Mouse (Mus musculus) left cerebral cortex, adult 9 months (tissue): Measurements from ENCODE around the gene Tmco1.
"Not testable (repeated sequence)": the region's sequence is repeated elsewhere in the genome, so short reads cannot be mapped to it uniquely, and the experiment has no call there.

Source experiments
- DNase-seq, 2 experiments: peaks; one replicate each; pipeline ENCODE4 v3.0.0; 2022; ENCODE audit warnings: low spot score in 2 of 2

Gene Tmco1

DNA sequence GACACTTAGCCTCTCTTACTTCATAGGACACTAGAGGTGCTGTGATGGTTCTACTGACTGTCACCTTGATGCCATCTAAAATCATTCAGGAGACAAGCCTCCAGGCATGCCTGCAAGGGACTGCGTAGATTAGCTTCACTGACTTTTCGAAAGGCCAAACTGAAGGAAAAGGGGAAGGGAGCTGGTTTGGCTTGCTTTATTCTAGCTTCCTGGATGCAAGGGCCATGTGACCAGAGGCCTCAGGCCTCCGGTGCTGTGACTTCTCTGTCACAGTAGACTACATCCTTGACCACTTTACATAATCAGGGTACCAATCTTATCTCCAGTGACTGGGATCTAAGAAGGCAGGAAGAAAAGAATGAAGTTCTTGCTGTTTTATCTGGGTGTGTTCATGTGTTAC is 28.2 kb downstream of the Tmco1 start:
- DNase-seq: no peak

DNA sequence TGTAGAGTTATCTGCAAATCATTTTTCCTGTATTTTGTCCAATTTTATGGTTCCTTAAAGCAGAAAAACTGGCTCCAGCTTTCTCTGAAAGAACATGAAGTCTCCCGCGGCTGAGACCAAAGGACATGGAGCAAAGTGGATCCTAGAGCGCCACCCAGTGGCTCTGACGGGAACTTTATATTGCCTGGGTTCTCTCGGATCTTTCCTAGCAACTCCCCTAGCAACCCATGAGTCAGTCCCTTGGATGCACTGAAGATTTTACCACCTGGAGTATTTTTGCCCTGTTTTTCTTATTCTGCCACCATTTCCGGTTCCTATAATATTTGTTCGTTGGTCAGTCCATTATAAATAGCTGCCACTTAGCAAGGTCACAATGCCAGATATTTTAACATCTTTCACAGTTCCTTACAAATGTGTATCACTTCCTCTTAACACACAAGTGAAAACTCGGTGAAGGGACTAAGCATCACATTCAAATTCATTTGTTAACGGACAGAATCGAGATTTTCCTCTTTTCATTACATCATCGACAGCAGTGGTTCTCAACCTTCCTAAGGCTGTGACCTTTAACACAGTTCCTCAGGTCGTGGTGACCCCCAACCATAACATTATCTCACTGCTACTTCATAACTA is 29.4 kb downstream of the Tmco1 start:
- DNase-seq: peak; percentile 67 to 96

DNA sequence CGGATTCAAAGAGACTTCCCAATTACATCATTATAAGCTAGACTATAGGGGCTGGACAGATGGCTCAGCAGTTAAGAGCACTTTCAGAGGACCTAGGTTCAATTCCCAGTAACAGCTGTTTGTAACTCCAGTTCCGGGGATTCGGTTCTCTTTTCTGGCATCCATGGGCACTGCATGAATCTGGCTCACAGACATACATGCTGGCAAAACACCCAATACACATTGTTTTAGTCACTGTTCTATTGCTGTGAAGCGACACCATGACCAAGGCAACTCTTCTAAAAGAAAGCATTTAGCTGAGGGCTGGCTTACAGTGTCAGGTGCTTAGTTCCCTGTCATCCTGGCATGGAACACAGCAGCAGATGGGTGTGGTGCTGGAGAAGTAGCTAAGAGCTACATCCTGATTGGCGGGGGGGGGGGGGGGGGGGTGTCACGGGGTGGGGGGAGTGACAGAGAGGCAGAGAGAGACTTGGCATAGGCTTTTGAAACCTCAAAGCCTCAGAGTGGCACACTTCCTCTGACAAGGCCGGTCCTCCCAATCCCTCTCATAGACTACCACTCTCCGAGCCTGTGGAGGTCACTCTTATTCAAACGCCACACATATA is 31.1 kb downstream of the Tmco1 start:
- DNase-seq: no peak

DNA sequence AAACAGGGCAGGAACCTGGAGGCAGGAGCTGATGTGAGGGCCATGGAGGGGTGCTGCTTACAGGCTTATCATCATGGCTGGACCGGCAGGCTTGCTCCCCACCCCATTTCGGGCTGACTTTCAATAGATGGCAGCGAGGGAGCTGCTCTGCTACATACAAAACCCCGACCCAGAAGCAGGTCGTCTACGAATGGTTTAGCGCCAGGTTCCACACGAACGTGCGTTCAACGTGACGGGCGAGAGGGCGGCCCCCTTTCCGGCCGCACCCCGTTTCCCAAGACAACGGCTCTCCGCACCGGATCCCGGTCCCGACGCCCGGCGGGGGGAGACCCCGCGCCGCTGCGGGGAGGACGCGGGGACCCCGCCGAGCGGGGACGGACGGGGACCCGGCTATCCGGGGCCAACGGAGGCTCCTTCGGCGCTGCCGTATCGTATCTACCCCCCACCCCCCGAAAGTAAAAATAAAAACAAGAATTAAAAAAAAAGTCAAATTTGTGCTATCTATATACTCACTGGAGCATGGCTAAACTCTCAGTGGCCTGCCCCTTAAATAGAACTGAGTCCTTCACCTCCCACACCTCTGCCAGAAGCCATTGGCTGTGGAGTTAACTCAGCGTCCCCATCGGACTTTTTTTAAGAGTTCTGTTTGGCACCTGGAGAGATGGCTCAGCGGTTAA is 32.1 kb downstream of the Tmco1 start:
- no peak for DNase-seq

DNA sequence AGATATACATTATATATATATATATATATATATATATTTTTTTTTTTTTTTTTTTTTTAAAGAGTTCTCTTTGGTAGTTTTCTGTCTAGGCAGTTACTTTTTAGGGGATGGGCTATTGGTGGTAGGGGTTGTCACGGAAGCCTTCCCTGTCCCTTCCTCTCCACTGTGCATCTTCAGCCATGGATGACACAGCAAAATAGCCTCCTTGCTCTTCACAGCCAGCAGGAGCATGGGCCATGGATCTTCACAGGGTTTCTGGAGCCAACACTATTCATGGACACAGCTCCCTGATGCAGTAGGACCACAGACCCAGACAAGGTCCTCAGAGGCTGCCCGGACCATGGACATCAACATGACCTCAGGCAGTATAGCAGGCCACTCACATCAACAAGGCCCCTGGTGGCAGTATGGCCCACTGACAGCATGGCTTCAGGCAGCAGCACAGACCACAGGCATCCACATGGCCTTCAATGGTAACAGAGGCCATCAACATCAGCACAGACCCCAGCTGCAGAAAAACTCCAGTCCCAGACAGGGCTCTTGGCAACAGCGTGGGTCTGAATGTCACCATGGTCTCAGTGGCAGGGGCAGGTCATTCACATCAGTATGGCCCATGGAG is 32.8 kb downstream of the Tmco1 start:
- DNase-seq: no peak

DNA sequence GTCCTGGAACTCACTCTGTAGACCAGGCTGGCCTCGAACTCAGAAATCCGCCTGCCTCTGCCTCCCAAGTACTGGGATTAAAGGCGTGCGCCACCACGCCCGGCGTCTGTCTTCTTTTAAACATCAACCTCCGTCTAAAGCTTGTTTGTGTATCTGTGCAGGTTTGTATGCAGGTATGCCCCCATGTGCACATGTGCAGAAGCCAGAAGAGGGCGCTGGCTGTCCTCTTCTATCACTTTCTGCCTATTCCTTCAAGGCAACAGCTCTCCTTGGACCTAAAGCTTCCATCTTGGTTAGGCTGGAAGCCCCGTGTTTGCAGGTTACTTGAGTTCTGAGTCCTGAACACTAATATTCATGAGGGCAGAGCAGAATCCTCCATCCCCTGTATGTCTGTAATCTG is 34.7 kb downstream of the Tmco1 start:
- no peak for DNase-seq

DNA sequence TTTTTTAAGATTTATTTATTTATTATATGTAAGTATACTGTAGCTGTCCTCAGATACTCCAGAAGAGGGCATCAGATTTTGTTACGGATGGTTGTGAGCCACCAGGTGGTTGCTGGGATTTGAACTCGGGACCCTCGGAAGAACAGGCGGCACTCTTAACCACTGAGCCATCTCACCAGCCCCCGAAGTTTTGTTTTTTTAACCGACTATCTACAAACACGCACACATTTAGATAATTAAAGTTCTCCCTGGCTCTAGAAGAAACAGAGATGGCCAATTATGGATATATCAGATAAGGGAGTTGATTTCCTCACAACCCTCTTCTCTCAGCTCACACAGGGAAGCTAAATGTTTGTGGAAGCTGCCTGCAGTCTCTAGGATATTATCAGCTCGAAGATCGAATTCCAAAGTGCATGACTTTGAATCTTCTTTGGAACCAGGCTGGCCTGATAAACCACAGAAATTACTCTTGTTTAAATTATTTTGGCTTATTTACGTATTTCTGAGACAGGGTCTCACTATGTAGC is 37.9 kb downstream of the Tmco1 start:
- DNase-seq: not testable (repeated sequence)

DNA sequence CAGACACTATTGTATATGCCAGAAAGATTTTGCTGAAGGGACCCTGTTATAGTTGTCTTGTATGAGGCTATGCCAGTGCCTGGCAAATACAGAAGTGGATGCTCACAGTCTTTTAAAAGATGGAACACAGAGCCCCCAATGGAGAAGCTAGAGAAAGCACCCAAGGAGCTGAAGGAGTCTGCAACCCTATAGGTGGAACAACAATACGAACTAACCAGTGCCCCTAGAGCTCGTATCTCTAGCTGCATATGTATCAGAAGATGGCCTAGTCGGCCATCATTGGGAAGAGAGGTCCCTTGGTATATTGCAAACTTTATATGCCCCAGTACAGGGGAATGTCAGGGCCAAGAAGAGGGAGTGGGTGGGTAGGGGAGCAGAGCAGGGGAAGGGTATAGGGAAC is 41.0 kb downstream of the Tmco1 start:
- DNase-seq: not testable (repeated sequence)

DNA sequence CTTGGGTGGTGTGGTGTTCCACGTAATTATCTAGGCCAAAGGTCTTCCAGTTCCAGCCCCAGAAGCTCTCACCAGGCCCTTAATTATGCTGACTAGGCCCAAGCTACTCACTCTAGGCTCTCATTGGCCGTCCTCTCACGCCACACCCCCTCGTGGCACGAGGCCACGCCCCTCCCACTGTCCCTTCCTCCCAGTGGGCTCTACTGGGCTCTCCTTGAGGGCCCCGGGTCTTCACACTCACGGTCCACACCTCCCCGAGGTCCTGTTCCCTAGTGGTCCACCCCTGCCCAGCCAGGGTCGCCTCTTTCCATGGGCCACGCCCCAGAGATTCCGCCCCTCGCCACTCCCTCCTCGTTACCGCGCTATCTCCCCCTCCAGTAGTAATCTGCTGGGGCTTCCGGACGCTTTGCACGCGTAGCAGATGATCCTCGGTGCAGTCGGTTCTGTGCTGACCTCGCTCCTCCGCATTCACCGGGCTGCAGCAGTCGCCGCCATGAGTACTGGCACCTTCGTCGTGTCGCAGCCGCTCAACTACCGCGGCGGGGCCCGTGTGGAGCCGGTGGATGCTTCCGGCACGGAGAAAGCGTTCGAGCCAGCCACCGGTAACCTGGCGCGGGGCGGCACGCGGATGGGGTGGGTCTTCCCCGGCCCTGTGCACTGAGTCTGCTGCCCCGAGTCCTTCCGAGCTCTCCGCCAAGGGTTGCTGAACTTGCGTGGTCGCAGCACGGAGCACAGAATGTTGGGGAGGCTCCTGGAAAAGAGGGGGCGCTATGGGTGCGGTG is 41.8 kb downstream of the Tmco1 start, which contains the start of gene Aldh9a1:
Gene Aldh9a1, plus strand, starts transcription at position 177 of the 782 bp plus-strand sequence.
- peak; percentile 74 to 86 for DNase-seq

DNA sequence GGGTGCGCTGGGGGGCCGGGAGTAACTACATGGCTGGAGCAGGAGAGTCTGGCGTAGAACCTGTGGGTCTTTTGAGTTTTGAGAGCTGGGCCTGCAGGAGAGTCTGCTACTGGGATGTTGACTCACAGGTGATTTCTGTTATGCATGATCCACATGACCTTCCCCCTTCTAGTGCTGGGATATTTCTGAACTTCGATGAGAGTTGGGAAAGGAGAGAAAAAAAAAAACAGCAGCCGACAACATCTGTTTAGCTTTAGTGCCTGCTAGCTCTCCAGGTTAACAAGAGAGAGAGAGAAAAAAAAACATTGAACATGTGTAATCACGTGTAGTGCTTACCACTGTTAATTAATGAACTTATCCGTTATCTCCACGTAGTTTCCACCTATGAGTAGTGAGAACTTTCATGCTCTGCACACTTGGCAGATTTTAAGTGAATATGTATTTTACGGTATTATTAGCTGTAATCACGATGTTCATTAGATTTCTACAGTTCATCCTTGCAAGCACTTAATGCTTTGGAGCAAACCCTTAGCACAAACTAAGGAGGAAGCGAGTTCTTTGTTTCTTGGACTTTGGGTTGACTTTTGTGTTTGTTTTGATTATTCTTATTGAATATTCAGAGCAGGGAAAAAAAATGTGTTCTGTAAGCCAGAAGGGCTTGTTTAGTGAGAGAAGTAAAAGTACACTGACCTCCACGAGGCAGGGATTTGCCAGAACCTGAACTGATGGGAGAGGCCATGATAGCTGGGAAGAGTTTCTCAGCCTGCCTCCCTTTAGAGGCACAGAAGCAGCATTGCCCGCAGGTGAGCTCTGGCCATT is 42.6 kb downstream of the Tmco1 start:
- DNase-seq: no peak

DNA sequence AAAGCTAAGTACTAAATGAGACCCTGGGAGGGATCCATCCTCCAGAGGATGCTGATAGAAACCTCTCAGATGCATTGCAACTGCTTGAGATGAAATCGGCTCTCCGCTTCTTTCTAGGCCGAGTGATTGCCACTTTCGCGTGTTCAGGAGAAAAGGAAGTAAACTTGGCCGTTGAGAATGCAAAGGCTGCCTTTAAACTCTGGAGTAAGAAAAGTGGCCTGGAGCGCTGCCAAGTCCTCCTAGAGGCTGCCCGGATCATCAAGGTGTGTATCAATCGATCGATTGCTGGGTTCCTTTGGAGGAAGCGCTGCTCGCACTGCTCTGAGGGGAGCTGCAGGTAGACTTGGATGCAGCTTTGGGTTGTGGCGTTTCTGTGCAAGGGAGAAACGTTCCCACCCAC is 44.2 kb downstream of the Tmco1 start:
- DNase-seq: no peak

DNA sequence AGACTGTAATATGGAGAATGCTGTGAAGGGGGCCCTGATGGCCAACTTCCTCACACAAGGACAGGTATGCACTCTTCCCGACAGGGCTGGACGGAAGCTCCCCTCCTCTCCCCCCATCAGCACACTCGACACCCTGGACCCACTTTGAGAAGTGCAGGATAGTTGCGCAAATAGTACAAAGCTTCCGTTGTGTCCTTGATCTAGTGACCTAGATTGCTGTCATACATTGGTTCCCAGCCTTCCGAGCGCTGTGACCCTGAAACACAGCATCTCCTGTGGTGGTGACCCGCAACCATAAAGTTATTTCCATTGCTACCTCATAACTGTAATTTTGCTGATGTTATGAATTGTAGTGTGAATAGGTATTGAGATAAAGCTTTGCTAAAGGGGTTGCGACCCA is 49.2 kb downstream of the Tmco1 start:
- DNase-seq: no peak

DNA sequence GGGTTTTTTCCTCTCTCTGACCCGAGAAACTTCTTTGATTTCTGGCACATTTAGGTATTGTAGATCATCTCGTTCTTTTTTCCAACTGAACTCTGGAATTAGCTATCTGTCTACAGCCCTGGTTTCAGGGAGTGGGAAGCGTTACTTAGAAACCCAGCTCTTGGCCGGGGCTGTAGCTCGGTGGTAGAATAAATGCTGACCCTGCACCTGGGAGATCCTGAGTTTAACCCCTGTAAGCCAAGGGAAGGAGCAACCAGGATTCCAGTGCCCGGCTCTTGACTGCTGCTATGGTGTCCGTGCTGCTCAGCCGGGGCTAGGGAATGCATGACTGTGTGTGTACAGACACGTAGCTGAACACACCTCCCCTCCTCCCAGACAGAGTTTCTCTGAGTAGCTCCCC is 50.6 kb downstream of the Tmco1 start:
- DNase-seq: no peak

DNA sequence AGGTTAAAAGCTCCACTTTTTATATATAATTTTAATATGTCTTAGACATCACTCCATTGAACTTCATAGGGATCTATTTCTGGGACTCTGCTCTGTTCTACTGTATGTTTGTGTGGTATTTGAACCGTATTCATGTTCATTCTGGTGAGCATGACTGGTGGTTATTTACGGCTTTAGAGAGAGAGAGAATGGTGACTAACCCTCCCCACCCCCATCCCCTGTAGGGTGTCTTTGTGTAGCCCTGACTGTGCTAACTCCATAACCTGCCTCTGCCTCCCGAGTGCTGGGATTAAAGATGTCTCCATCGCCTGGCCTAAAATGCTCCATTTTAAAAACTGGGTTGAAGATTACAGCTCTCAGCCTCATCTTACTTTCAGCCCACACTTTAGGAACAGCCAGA is 52.1 kb downstream of the Tmco1 start:
- DNase-seq: no peak

DNA sequence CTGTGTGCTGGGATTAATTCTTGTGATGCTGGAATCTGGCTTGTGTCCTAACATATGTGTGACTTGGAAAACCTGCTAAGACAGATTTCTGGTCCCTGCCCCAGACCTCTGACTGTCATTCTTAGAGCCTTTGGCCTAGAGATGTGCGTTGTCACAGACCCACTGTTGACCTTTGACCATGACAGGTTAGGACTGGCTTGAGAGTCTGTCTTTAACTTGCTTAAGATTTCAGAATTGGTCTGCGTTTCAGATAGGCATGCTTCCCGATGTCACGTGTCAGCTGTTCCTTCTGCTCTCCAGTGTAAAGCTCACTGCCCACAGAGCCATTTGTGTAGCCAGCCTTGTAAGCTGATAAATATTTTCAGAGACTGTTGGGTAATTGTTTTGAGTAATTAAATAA is 54.6 kb downstream of the Tmco1 start:
- no peak for DNase-seq

DNA sequence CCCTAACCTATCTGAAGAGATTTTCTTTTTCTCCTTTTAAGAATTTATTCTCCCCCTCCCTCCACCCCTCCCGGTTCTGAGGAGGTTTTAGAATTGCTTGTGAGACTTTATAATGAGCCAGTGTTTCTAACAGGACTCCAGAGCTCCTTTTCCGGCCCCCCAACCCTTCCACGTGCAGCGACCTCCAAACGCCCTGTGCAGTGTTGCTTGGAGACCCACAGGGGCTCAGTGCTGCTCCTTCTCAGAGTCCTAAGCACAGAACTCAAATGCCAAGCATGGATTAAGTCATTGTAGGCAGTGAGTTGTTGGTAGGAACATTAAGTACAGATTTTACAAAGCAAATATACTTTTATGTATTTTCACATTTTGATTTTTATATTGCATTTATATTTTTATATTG is 55.1 kb downstream of the Tmco1 start:
- no peak for DNase-seq

DNA sequence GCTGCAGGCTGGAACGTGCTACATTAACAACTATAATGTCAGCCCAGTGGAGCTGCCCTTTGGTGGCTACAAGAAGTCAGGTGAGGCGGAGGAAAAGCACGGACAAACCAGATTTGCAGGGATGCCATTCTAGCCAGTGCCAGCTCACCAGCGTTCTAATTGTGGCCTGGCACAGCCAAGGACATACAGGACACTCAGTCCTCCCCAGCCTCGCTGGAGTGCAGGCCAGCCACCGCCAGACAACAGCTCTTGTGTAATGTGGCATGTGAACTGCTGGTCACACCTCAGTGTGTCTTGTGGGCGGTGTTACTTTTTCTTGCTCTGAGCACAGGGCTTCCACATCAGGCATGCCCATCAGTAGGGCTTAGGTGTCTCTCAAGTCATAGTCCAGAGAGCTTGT is 57.6 kb downstream of the Tmco1 start:
- DNase-seq: no peak

DNA sequence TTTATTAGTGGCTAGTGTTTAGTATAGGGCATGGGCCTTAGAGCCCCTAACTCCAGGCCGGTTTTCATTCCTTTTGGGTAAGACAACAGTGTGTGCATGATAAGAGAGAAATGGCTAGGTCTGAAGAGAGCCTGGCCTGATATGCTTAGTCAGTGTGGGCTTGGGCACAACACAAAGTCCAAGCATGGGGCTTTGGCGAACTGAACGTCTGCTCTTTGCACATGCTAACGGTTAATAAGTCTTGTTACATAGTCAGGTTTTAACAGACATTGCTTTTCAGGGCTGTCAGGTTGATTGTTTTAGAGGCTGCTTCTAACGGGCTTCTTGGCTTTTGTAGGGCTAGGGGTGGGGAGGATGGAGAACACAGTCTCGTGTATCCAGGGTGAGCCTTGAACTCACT is 58.4 kb downstream of the Tmco1 start:
- DNase-seq: no peak

DNA sequence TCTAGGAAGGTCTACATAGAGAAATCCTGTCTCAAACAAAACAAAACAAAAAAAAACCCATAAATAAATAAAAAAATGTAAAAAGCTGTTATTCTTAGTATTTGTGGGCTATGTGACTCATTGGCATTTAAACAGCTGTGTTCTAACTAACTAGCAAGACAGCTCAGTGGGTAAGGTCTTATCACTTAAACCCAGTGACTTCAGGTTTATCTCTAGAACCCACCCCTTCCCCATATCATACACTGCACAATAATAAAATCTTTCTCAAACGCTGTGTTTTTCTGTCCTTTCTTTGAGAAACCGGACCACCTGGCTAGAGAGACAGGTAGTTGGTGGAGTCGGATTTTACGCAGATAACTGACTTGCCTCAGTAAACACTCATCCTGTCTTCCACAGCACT is 59.8 kb downstream of the Tmco1 start:
- DNase-seq: no peak

DNA sequence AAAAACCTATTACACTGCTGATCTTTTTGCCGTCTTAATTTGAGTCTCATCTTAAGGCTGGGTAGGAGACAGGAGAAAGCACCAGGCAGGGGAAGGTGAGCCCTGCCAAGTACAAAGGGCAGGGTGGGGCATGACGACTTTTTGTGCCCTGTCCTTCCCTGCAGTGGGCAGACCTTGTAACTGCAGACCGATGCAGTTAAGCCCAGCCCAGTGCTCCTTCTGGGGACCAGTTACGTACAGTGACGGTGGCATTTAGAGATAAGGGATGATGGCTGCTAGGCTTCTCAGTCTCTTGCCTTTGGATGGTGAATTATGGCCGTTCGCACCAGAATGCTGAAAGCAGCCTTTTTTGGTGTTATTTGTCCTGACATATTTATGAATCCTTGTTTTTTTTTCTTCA is 60.3 kb downstream of the Tmco1 start:
- no peak for DNase-seq

DNA sequence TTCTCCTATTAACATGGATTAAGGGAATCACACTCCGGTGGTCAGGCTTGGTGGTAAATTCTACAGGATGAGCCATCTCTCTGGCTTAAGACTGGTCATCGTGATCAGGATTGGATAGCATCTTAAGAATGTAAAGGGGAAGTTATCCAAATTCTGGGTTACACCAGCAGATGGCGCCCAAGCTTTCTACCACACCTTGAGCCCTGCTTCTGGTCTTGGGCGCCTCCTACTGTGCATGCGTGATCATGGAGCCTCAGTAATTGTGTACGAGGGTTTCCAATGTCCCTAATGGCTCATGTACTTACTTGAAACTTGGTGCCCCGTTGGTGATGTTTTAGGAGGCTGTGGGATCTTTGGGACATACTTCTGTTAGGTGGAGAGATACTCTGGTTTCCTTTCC is 61.7 kb downstream of the Tmco1 start:
- DNase-seq: peak; percentile 64 to 94
